Mouse (Mus musculus) intestine, embryonic 14.5 days (tissue): ENCODE results near the gene Gm45623. TPM values are rescaled to one million over a fixed set of nuclear protein-coding genes. Genes with fewer than 3 reads are reported as not detected.

ENCODE experiments used
- ATAC-seq: fragments of 200-750 bp; cut with Nextera tagmentation; replicated peaks from 2 replicates; pipeline ENCODE4 v1.8.0; 2017; ENCODE audit warnings: low read depth, moderate number of reproducible peaks, moderate TSS enrichment, moderate library complexity; ENCODE audit not compliant: low FRiP score, low TSS enrichment
- DNase-seq: peaks from one replicate; pipeline ENCODE4 v3.0.0-alpha.2; 2018; ENCODE audit warnings: low spot score
- H3K27ac ChIP-seq: fragments of 300-500 bp; sonication (generic); 2 replicates; pipeline ENCODE4 v1.5.1; 2014; ENCODE audit warnings: low read depth, mild to moderate bottlenecking, control low read depth
- H3K27me3 ChIP-seq: fragments of 300-500 bp; sonication (generic); replicated peaks from 2 replicates; pipeline ENCODE4 v1.6.1; 2014; ENCODE audit warnings: low read length, control low read depth; ENCODE audit not compliant: control insufficient read depth, insufficient read depth
- H3K36me3 ChIP-seq: fragments of 300-500 bp; sonication (generic); 2 replicates; pipeline ENCODE4 v1.6.1; 2014; ENCODE audit warnings: low read length, control low read depth; ENCODE audit not compliant: control insufficient read depth, insufficient read depth
- H3K4me1 ChIP-seq: fragments of 300-500 bp; sonication (generic); replicated peaks from 2 replicates; pipeline ENCODE4 v1.6.1; 2014; ENCODE audit warnings: low read length, control low read depth, mixed read lengths; ENCODE audit not compliant: control insufficient read depth, insufficient read depth
- H3K4me2 ChIP-seq: fragments of 300-500 bp; sonication (generic); 2 replicates; pipeline ENCODE4 v1.6.1; 2014; ENCODE audit warnings: low read length
- H3K4me3 ChIP-seq: fragments of 300-500 bp; sonication (generic); 2 replicates; pipeline ENCODE4 v1.5.1; 2014; ENCODE audit warnings: low read depth, low read length, control low read depth, mixed read lengths
- H3K9ac ChIP-seq: fragments of 300-500 bp; sonication (generic); 2 replicates; pipeline ENCODE4 v1.6.1; 2014; ENCODE audit warnings: mild to moderate bottlenecking, low read length
- H3K9me3 ChIP-seq: fragments of 300-500 bp; sonication (generic); 2 replicates; pipeline ENCODE4 v1.6.1; 2016; ENCODE audit warnings: low read length, control low read depth; ENCODE audit not compliant: control insufficient read depth
- whole genome bisulfite sequencing: fragments of 180-500 bp; shearing (Covaris S2); extraction: QIAGEN DNeasy Blood & Tissue Kit; methylation state at CpG from one replicate; pipeline ENCODE4 v1.1.7; 2014; 5-methylcytosine and 5-hydroxymethylcytosine counted together
- polyA plus RNA-seq: library from polyadenylated mRNA; unstranded; fragments of >200 nt; fragmentation: Nextera tagmentation; extraction: Ambion mirVana; gene quantifications from 2 replicates; pipeline ENCODE4 v1.2.1, GENCODE M21; 2014

The Gm45623 gene
- polyA plus RNA-seq, 1 experiment from 2014 or later: 0.32 TPM

DNA sequence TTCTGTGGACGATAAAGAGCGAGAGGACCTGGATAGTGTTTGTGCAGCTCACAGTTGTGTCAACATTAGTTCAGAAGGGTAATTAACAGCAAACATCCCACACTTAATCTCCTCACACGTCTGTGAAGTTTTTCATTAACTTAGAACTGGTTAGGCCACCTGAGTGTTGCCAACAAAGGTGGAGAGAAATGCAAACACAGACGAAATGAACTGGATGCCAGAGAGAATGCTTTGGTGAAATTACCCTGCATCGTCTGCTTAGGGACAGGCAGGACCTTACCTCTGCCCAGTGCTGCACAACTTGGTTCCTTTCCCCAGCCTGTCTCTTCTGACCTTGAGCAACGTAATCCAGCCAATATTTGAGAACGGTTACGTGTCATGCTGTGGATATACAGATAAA lies 6.1 kb downstream of the Gm45623 start:
- peaks cover 21% of the 10 kb centered on the region for H3K27me3 ChIP-seq
- peaks cover 1% of the 10 kb centered on the region; the same call in 1 of the 2 replicates for H3K4me1 ChIP-seq
- H3K4me2 ChIP-seq: no peak overlapping the region
- H3K9ac ChIP-seq: no peak overlapping the region
- no peaks in the 10 kb centered on the region for H3K9me3 ChIP-seq
- WGBS: 45% methylated on average over 8 of the region's 8 CpGs
- no peak overlapping the region for H3K27ac ChIP-seq
- DNase-seq (no peak), ATAC-seq (0 out of 2 replicates have a peak, but pooled peaks have one; percentile 41)
- H3K36me3 ChIP-seq: peaks cover 5% of the 10 kb centered on the region; the same call in 1 of the 2 replicates
- no peak overlapping the region for H3K4me3 ChIP-seq

DNA sequence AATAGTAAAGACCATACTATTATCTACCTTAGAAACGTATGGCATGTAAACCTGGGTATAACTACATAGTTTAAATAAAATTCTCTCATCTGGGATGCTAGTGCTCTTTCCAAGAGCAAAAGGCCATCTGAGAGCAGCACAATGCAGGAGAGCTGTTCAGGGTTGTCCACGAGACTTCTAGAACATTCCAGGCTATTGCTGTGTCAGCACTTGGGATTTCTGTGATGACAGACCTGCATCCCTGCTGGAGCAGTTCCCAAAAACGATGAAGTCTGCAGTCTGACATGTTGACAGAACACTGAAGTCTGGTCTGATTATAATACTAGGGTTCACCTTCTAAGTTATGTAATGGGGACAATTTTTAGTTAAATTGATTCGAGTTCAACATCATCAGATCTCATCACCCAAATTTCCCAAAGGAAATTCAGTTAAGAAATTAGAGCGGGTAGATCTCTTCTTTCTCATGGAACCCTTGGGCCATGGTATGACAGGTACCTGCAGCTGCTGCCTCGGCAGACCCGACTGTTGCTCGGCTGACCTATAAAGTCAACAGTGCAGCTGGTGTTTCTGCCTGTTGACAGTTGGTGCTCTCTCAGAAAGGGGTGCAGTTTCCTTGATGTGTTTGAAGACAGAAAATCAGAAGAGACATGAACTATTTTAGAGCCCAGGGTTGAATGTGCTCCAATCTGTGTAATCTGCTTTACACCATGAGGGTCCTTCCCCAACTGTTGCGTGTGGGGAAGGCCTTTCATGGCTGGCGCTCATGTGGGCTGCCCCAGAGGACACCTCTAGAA lies 6.7 kb downstream of the Gm45623 start:
- Histone ChIP-seq H3K27ac (no peak overlapping the region), H3K9ac (no peak overlapping the region), H3K4me2 (no peak overlapping the region), H3K36me3 (peaks cover 7% of the 10 kb centered on the region), H3K9me3 (no peaks in the 10 kb centered on the region), H3K4me1 (no peaks in the 10 kb centered on the region), H3K27me3 (peaks cover 15% of the 10 kb centered on the region), H3K4me3 (no peak overlapping the region)
- DNase-seq (no peak), ATAC-seq (no peak)
- 66% methylated on average over 10 of the region's 10 CpGs for WGBS

DNA sequence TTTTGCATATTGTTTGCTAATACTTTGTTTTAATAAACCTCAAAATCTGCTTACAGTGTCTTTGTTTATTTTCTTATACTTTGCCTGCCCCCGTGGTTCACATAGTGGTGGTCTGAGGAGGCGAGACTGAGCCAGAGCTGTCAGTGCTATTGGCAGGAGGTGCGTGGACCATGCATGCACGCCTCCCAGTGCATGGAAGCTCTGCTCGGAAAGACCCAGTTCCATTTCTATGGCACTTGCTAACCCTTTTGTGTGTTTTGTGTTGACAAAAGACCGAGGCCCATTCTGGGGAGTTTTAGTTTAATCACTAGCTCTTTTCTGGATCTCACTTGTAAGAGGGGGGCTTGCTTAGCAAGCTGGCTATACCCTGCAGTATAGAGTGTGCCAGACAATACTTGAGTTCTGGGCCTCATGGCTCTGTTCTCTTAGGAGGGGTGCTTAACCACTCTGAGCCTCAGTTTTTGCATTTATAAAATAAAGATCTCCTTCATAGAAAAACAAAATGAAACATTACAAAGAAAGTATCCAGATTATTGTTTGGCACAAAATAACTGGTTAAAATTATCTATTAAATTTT lies 11.2 kb downstream of the Gm45623 start:
- Histone ChIP-seq H3K27ac (no peak overlapping the region), H3K4me2 (no peak overlapping the region), H3K27me3 (no peaks in the 10 kb centered on the region), H3K4me1 (no peaks in the 10 kb centered on the region), H3K4me3 (no peak overlapping the region), H3K9me3 (no peaks in the 10 kb centered on the region), H3K36me3 (peaks cover 45% of the 10 kb centered on the region), H3K9ac (no peak overlapping the region)
- DNase-seq: peak; percentile 43
- 84% methylated on average over 6 of the region's 6 CpGs for WGBS
- no peak for ATAC-seq

DNA sequence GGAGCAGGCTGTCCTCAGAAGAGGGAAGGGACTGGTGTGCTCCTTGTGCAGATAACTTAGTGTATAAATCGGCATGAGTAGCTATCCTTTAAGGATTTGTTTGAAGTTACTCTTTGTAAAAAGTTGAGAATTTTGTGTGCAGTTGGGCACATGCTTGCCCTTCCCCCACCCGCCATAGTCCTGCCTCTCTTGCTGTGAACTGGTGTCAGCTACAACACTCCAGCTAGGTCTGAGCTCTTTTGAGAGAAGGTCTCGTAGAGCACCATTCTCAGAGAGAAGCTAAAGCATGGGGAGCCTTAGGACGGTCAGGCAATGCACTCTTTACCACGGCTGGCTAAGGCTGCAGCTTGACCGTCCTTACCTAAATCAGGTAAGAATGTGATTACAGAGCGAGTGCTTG lies 11.9 kb downstream of the Gm45623 start:
- ATAC-seq: no peak

DNA sequence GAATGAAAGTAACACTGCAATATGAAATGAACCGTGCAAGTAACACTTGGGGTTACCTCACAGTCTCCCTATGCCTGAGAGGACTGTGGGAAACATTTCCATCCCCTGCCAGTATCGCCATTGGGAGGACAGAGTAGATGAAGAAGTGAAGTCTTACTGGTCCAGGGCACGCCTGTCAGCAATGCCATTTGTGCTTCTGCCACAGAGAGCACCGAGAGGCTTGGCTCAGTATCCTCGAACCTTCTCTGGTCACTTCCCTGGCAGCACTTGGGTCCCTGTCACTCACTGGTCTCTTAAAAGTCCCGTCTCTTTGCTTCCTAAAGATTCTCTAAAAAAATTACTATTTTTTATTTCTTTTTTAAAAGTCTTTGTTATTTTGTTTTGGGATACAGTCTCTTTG lies 13.1 kb downstream of the Gm45623 start:
- DNase-seq (peak; percentile 40), ATAC-seq (no peak)
- 87% methylated on average over 6 of the region's 6 CpGs for WGBS

More for the DNA sequence above, 11.9 kb downstream of the Gm45623 start:
- no peaks in the 10 kb centered on the region for H3K4me1 ChIP-seq
- no peaks in the 10 kb centered on the region for H3K9me3 ChIP-seq
- no peak overlapping the region for H3K27ac ChIP-seq
- H3K4me2 ChIP-seq: no peak overlapping the region
- WGBS: 86% methylated on average over 7 of the region's 7 CpGs
- H3K4me3 ChIP-seq: no peak overlapping the region
- DNase-seq: peak; percentile 47
- H3K9ac ChIP-seq: no peak overlapping the region
- H3K27me3 ChIP-seq: no peaks in the 10 kb centered on the region
- peaks cover 52% of the 10 kb centered on the region for H3K36me3 ChIP-seq

DNA sequence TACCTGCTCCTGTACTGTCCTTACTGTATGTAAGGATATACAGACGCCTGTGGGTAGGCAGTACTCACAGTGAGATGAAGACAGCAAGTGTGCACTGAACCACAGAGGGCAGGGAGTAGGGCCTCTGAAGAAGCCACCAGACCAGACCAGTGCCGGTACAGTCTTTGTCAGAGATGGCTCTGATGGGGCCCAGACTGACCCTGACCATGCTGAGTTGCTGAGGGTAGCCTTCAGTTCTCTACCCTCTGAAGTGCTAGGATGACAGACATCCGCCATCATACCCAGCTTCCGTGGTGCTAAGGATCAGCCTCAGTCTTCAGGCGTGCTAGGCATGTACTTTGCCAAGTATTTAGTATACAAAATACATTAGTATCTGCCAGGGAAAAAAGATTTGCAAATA lies 14.1 kb downstream of the Gm45623 start:
- 91% methylated on average over 5 of the region's 5 CpGs for WGBS
- Histone ChIP-seq H3K4me3 (no peak overlapping the region), H3K27ac (no peak overlapping the region), H3K4me1 (no peaks in the 10 kb centered on the region), H3K36me3 (peaks cover 72% of the 10 kb centered on the region), H3K9me3 (no peaks in the 10 kb centered on the region), H3K4me2 (no peak overlapping the region), H3K27me3 (no peaks in the 10 kb centered on the region), H3K9ac (no peak overlapping the region)
- DNase-seq (peak; percentile 40), ATAC-seq (no peak)

More for the DNA sequence above, 13.1 kb downstream of the Gm45623 start:
- Histone ChIP-seq H3K9me3 (no peaks in the 10 kb centered on the region), H3K4me1 (no peaks in the 10 kb centered on the region), H3K9ac (no peak overlapping the region), H3K27me3 (no peaks in the 10 kb centered on the region), H3K4me3 (no peak overlapping the region), H3K27ac (no peak overlapping the region), H3K4me2 (no peak overlapping the region), H3K36me3 (peaks cover 64% of the 10 kb centered on the region)

DNA sequence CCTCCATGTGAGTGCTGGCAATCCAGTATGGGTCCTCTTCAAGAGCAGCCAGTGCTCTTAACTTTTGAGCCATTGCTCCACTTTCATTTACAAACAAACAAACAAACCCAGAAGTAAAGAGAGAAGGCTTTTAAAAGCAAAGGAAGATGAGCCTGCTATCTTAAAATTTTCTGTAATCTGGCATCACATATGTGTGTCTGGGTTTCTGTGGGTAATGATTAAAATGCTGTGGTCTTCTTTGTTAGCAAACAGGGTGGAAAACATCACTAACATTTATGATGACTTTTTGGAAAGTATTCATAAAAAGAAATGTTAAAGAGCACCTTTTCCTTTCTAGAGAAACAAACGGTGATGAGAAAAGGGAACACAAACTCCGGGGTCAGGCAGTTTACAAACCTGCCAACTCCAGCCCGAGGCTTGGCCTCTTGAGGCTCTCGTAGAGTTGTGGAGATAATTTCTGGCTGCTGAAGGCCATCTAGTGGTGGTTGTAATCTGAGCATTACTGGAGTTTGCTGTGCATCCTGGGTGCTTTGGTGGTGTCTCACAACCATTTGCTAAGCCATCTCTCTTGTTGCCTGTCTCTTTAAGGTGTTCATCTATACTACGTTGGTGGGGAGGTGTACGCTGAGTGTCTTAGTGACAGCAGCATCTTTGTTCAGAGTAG lies 18.3 kb downstream of the Gm45623 start:
- no peak overlapping the region for H3K4me3 ChIP-seq
- H3K27ac ChIP-seq: no peak overlapping the region
- no peaks in the 10 kb centered on the region for H3K4me1 ChIP-seq
- no peak overlapping the region for H3K4me2 ChIP-seq
- ATAC-seq (no peak), DNase-seq (peak; percentile 47)
- no peaks in the 10 kb centered on the region for H3K9me3 ChIP-seq
- no peak overlapping the region for H3K9ac ChIP-seq
- H3K36me3 ChIP-seq: peaks cover 98% of the 10 kb centered on the region
- no peaks in the 10 kb centered on the region for H3K27me3 ChIP-seq
- WGBS: 44% methylated on average over 6 of the region's 6 CpGs

DNA sequence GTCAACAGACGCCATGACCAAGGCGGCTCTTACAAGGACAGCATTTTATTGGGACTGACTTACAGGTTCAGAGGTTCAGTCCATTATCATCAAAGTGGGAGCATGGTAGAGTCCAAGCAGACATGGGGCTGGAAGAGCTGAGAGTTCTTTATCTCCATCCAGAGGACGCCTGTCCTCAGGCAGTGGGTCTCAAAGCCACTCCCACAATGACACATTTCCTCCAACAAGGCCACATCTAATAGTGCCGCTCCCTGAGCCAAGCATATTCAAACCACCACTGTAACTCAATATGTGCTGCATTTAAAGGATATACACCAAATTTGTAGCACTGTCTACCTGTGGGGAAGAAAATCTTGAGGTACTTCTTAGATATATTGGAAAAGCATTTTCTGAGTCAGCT lies 19.0 kb downstream of the Gm45623 start:
- Histone ChIP-seq H3K4me1 (no peaks in the 10 kb centered on the region), H3K4me3 (no peak overlapping the region), H3K4me2 (no peak overlapping the region), H3K27me3 (no peaks in the 10 kb centered on the region), H3K9me3 (no peaks in the 10 kb centered on the region), H3K9ac (no peak overlapping the region), H3K27ac (no peak overlapping the region), H3K36me3 (peaks cover 98% of the 10 kb centered on the region)
- ATAC-seq (no peak), DNase-seq (peak; percentile 23)
- WGBS: 82% methylated on average over 4 of the region's 4 CpGs
